Mouse (Mus musculus): ENCODE measurements around the gene Plcxd2. TPM values are rescaled to one million over a fixed set of nuclear protein-coding genes. Genes with fewer than 3 reads are reported as not detected.

Plcxd2 gene
- polyA plus RNA-seq, 1 experiment = 7.5 TPM

DNA sequence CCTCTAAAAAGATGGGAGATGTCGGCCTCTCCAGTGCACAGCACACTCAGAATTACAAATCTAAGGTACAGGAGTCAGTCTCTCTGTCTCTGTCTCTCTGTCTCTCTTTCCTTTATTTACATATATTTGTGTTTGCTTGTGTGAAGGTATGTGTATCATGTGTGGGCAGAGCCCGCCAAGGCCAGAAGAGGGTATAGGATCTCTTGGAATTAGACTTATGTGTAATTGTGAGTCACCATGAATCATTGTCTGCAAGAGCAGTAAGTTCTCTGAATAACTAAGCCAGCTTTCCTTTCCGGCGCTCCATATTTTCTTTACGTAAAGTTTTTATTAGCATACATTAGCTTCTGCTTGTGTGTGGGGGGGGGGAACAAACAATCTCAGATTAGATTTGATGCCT is 64.4 kb downstream of the Plcxd2 start:
- Histone ChIP-seq H3K4me1 (ENCODE audit: control insufficient read depth, insufficient read depth, low read length) (peaks cover 15% of the 10 kb centered on the region), H3K27ac (ENCODE audit: insufficient read depth, low read length) (peak overlapping the region; percentile 100), H3K4me3 (ENCODE audit: insufficient read depth, low read length) (no peak overlapping the region)
- TF ChIP-seq CTCF (IDR thresholded peaks at IDR 0.05; ENCODE audit: borderline replicate concordance, insufficient read depth, low read length) (no peak), POLR2A (IDR thresholded peaks at IDR 0.05; ENCODE audit: low read depth, low read length) (no peak)

DNA sequence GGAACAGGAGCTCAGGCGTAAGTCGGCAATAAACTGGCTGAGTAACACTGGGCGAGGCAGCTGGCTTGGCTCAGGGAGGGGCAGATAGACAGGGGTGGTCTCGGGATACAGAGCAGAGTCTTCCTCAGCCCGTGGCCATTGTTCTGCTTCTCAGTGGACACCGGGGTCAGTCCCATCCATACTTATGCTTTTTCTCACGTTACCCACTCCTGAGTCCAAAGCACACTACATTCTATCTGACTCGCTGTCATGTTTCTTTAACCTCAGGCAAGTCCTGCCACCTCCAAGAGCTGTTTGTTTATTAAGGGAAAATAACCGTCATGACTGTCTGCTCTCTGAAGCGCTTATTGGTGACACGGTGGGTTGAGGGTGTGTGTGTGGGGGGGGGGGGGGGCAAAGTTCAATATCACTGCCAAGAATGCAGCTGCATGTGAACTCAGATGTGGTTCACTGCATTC is 64.8 kb downstream of the Plcxd2 start:
- H3K4me1 ChIP-seq (ENCODE audit: control insufficient read depth, insufficient read depth, low read length) = peaks cover 15% of the 10 kb centered on the region
- no peak overlapping the region for H3K4me3 ChIP-seq (ENCODE audit: insufficient read depth, low read length)
- TF ChIP-seq CTCF (IDR thresholded peaks at IDR 0.05; ENCODE audit: borderline replicate concordance, insufficient read depth, low read length) = no peak
- no peak for TF ChIP-seq POLR2A (IDR thresholded peaks at IDR 0.05; ENCODE audit: low read depth, low read length)
- H3K27ac ChIP-seq (ENCODE audit: insufficient read depth, low read length) = peak overlapping the region; percentile 100

DNA sequence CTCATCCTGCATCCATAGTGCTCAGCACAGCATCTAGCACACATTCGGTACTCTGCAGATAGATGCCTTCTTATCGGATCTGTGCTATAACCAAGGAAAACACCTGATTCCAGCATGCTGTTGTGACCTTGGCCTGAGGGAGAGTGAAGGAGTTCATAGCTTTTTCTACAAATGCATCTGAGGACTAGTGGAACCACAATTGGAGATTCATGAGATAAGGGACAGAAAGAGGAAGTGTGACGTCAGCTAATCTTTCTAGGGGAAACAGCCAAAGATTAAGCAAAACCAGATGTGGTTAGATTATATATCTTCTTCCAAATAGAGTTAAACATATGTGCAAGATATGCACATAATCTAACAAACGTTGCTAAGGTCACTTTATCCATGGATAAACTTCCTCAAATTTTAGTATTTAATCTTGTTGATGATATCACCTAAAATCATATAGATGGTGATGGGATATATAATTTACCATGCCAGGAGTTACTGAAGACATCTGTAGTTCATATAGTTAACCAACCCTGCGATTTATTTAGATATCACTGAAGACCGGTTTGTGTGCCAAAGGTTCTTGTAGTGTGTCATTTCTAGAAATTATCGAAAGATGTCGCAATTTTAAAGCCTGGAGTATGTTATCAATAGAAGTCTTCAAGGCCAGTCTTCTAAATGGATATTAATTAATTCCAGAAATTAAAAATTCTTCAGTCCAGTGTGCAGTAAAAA is 67.7 kb downstream of the Plcxd2 start:
- no peak for TF ChIP-seq CTCF (IDR thresholded peaks at IDR 0.05; ENCODE audit: borderline replicate concordance, insufficient read depth, low read length)
- TF ChIP-seq POLR2A (IDR thresholded peaks at IDR 0.05; ENCODE audit: low read depth, low read length) = no peak

DNA sequence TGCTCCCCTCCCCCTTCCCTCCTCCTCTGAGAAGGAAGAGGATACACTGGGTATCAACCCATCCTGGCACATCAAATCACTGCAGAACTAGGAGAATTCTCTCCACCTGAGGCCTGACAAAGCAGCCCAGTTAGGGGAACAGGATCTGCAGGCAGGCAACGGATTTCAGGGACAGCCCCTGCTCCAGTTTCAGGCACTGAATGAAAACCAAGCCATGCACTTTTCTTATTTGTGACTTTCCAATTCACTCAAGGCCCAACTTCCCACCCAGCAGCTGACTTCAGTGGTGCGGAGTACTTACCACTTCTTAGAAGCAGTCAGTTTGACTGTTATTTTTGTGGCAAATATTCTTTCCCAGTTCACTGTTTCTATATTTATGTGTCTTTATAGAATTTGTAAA is 69.3 kb downstream of the Plcxd2 start:
- Histone ChIP-seq H3K4me1 (ENCODE audit: control insufficient read depth, insufficient read depth, low read length) (peaks cover 18% of the 10 kb centered on the region), H3K4me3 (ENCODE audit: insufficient read depth, low read length) (no peak overlapping the region), H3K27ac (ENCODE audit: insufficient read depth, low read length) (no peak overlapping the region)
- TF ChIP-seq POLR2A (IDR thresholded peaks at IDR 0.05; ENCODE audit: low read depth, low read length) (no peak), CTCF (IDR thresholded peaks at IDR 0.05; ENCODE audit: borderline replicate concordance, insufficient read depth, low read length) (no peak)

More for the DNA sequence above, 67.7 kb downstream of the Plcxd2 start:
- Histone ChIP-seq H3K4me1 (ENCODE audit: control insufficient read depth, insufficient read depth, low read length) (peaks cover 17% of the 10 kb centered on the region), H3K4me3 (ENCODE audit: insufficient read depth, low read length) (no peak overlapping the region), H3K27ac (ENCODE audit: insufficient read depth, low read length) (peak overlapping the region; percentile 53)

DNA sequence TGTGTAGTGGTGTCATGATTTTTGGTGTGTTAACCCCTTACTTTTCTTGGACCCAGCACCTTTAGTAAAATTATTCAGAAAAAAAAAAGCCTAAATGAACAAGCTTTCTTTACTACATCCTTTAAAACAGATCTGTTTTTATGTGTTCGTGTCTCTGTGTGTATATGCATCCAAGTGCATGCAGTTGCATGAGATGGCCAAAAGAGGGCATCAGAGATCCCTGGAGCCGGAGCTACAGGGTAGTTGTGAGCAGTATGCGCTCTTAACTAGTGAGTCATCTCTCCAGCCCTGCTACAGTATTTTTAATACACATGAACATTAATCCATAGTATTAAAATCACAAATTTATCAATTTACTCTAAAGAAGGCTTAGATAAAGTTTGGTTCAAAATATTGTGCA is 70.6 kb downstream of the Plcxd2 start:
- H3K4me1 ChIP-seq (ENCODE audit: control insufficient read depth, insufficient read depth, low read length) = peaks cover 16% of the 10 kb centered on the region
- no peak for TF ChIP-seq CTCF (IDR thresholded peaks at IDR 0.05; ENCODE audit: borderline replicate concordance, insufficient read depth, low read length)
- no peak for TF ChIP-seq POLR2A (IDR thresholded peaks at IDR 0.05; ENCODE audit: low read depth, low read length)
- no peak overlapping the region for H3K27ac ChIP-seq (ENCODE audit: insufficient read depth, low read length)
- no peak overlapping the region for H3K4me3 ChIP-seq (ENCODE audit: insufficient read depth, low read length)

DNA sequence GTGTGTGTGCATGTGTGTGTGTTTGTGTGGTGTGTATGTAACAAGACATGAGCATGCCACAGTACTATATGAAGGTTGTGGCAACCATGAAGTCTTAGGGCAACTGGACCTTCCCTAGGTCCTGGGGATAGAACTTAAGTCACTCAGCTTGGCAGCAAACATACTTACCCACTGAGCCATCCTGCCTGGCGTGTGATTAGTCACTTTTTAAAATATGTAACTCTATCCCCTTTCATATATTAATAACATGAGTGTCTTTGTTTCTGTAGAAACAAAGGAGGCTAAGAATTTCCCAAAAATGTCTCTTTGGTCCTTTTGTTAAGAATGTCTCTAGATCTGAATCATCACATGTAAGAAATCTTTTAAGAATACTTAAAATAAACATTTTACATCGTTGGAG is 72.6 kb downstream of the Plcxd2 start:
- TF ChIP-seq POLR2A (IDR thresholded peaks at IDR 0.05; ENCODE audit: low read depth, low read length) (no peak), CTCF (IDR thresholded peaks at IDR 0.05; ENCODE audit: borderline replicate concordance, insufficient read depth, low read length) (no peak)
- Histone ChIP-seq H3K27ac (ENCODE audit: insufficient read depth, low read length) (peak overlapping the region; percentile 99), H3K4me3 (ENCODE audit: insufficient read depth, low read length) (no peak overlapping the region), H3K4me1 (ENCODE audit: control insufficient read depth, insufficient read depth, low read length) (peaks cover 18% of the 10 kb centered on the region)

DNA sequence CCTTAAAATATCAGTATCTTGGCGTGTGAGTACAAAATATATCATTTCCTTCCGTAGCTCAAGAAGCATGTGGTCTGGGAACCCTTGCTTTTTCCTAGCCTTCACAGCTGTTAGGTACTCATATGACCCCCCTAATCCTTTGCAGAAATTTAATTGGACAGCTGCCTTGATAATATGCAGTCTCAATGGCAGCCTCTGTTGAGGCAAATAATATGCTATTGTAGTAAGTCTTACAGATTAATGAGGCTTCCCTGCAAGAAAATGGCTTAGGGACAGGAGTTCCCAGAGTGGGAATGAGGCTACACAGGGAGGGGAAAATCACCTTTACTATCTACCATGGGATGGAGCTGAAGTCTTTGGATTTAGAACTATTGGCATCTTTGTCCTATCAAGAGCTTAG is 73.5 kb downstream of the Plcxd2 start:
- TF ChIP-seq CTCF (IDR thresholded peaks at IDR 0.05; ENCODE audit: borderline replicate concordance, insufficient read depth, low read length) (no peak), POLR2A (IDR thresholded peaks at IDR 0.05; ENCODE audit: low read depth, low read length) (no peak)
- peaks cover 14% of the 10 kb centered on the region for H3K4me1 ChIP-seq (ENCODE audit: control insufficient read depth, insufficient read depth, low read length)
- peak overlapping the region; percentile 99 for H3K27ac ChIP-seq (ENCODE audit: insufficient read depth, low read length)
- H3K4me3 ChIP-seq (ENCODE audit: insufficient read depth, low read length) = no peak overlapping the region

DNA sequence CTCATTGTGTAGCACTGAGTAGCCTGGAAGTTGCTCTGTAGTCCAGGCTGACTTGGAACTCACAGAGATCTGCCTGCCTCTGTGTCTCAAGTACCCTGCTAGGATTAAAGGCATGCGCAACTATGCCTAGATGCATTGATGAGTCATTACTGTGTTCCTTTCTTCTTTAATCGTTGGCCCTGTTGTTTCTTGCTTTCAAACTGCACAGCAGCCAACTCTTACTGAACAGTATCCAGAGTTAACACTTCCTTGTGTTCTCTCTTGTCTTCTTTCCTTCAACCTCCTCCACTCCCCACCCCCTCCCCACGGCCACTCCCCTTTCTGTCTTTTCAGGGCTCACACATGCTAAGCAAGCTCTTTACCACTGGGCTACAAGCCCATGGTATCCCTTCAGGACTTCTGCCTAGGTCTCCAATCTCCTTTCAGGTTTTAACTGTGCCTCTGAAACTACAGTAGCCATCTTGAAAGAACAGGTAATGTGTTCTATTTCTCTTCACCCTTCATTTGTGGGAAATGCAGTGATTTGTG is 74.0 kb downstream of the Plcxd2 start:
- TF ChIP-seq CTCF (IDR thresholded peaks at IDR 0.05; ENCODE audit: borderline replicate concordance, insufficient read depth, low read length) = no peak
- no peak for TF ChIP-seq POLR2A (IDR thresholded peaks at IDR 0.05; ENCODE audit: low read depth, low read length)
- H3K4me1 ChIP-seq (ENCODE audit: control insufficient read depth, insufficient read depth, low read length) = peaks cover 14% of the 10 kb centered on the region
- peak overlapping the region; percentile 99 for H3K27ac ChIP-seq (ENCODE audit: insufficient read depth, low read length)
- H3K4me3 ChIP-seq (ENCODE audit: insufficient read depth, low read length) = no peak overlapping the region

DNA sequence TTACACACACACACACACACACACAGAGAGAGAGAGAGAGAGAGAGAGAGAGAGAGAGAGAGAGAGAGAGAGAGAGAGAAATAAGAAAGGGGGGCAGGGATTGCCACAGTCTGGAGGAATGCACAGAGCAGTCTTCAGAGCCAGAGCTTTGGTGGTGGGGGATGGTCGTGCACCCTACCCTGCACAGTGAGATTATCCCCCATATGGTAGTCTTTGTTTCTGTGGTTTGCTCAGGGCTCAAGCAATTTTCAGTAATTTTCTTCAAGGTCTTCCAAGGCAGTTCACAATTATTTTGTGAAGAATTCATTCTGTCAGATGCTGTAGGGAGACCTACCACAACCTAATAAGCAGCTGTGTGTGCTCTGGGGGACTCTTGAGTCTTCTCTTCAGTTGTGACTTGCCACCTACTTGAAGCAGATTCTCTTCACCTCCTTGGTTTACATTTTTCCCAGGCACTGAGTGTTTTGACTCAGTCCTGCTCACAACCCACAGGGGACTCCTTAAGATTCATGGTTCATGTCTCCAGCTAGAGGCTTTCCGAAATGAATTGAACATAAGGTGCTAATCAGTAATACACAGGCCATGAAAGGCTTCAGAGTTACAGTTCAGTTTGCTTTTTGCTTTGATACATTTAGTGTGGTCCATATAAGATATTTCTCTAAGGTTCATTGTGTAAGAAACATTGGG is 75.2 kb downstream of the Plcxd2 start:
- H3K4me3 ChIP-seq (ENCODE audit: insufficient read depth, low read length) = no peak overlapping the region
- H3K27ac ChIP-seq (ENCODE audit: insufficient read depth, low read length) = peak overlapping the region; percentile 97

DNA sequence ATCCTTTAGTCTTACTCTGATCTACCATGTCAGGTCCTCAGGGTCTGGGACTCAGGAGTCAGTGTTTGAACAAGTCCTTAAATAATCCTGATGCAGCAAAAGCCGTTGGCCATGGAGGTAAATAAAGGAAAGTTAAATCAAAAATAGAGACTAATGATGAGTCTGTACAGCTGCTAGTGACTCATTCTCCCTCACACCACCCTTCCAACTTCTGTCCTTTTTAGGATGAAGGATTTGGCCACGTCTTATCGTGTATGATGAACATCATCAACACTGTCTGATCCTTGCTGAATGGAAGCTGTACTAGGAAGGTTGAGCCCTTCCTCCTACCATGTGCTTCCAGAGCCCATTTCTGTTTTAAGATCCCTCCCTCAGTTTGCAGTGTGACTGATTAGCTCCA is 79.7 kb downstream of the Plcxd2 start:
- no peak overlapping the region for H3K4me3 ChIP-seq (ENCODE audit: insufficient read depth, low read length)
- TF ChIP-seq POLR2A (IDR thresholded peaks at IDR 0.05; ENCODE audit: low read depth, low read length) (peak; percentile 26; the same call in 1 of the 2 replicates), CTCF (IDR thresholded peaks at IDR 0.05; ENCODE audit: borderline replicate concordance, insufficient read depth, low read length) (no peak)
- H3K27ac ChIP-seq (ENCODE audit: insufficient read depth, low read length) = peak overlapping the region; percentile 95
- H3K4me1 ChIP-seq (ENCODE audit: control insufficient read depth, insufficient read depth, low read length) = peaks cover 22% of the 10 kb centered on the region

More for the DNA sequence above, 75.2 kb downstream of the Plcxd2 start:
- peaks cover 22% of the 10 kb centered on the region for H3K4me1 ChIP-seq (ENCODE audit: control insufficient read depth, insufficient read depth, low read length)
- TF ChIP-seq POLR2A (IDR thresholded peaks at IDR 0.05; ENCODE audit: low read depth, low read length) = no peak

Measured in embryonic fibroblast, embryonic 13.5 days (primary cell).